Mouse (Mus musculus) liver, adult 2 months (tissue): ENCODE results near the gene Tmem121. TPM values are rescaled to one million over a fixed set of nuclear protein-coding genes. Genes with fewer than 3 reads are reported as not detected.
"Not testable (repeated sequence)": the region's sequence is repeated elsewhere in the genome, so short reads cannot be mapped to it uniquely, and the experiment has no call there.

Experiments
- DNase-seq: peaks from one replicate; pipeline ENCODE4 v3.0.0-alpha.2; 2011; ENCODE audit warnings: low read depth, low spot score; ENCODE audit errors: extremely low read depth
- H3K27ac ChIP-seq: fragments of 200-500 bp; replicated peaks from 2 replicates; pipeline ENCODE4 v1.5.1; 2012; ENCODE audit warnings: low read depth, mild to moderate bottlenecking, control low read depth, inconsistent platforms, low read length; ENCODE audit not compliant: insufficient read depth
- H3K27me3 ChIP-seq: fragments of 200-500 bp; 2 replicates; pipeline ENCODE4 v1.6.1; 2012; ENCODE audit warnings: mild to moderate bottlenecking, moderate library complexity, low read length, inconsistent platforms; ENCODE audit not compliant: control insufficient read depth, insufficient read depth
- H3K36me3 ChIP-seq: fragments of 200-500 bp; 2 replicates; pipeline ENCODE4 v1.6.1; 2012; ENCODE audit warnings: low read length, inconsistent platforms; ENCODE audit not compliant: control insufficient read depth, insufficient read depth
- H3K4me1 ChIP-seq: fragments of 200-500 bp; 2 replicates; pipeline ENCODE4 v1.6.1; 2011; ENCODE audit warnings: low read length; ENCODE audit not compliant: control insufficient read depth, insufficient read depth
- H3K4me3 ChIP-seq: fragments of 200-500 bp; 2 replicates; pipeline ENCODE4 v1.5.1; 2011; ENCODE audit warnings: low read depth, mild to moderate bottlenecking, control low read depth, low read length, moderate library complexity; ENCODE audit not compliant: insufficient read depth
- H3K79me2 ChIP-seq: fragments of 200-500 bp; 2 replicates; pipeline ENCODE4 v1.6.1; 2012; ENCODE audit warnings: inconsistent platforms, mild to moderate bottlenecking, low read length, moderate library complexity; ENCODE audit not compliant: control insufficient read depth, insufficient read depth
- H3K9ac ChIP-seq: fragments of 200-500 bp; 2 replicates; pipeline ENCODE4 v1.6.1; 2012; ENCODE audit warnings: low read depth, mild to moderate bottlenecking, control low read depth, inconsistent platforms, low read length
- CTCF ChIP-seq: fragments of 200-500 bp; IDR thresholded peaks from 2 replicates; pipeline ENCODE4 v1.5.1; 2011; ENCODE audit warnings: low read depth, low read length, control low read depth
- POLR2A ChIP-seq: fragments of 200-500 bp; IDR thresholded peaks from 2 replicates; pipeline ENCODE4 v1.6.1; 2011; ENCODE audit warnings: low read length, control low read depth; ENCODE audit not compliant: insufficient read depth; ENCODE audit errors: extremely low read depth
- WGBS: fragments of 180-500 bp; shearing (Covaris S2); methylation state at CpG from one replicate; pipeline ENCODE4 v1.1.7; 2018; 5-methylcytosine and 5-hydroxymethylcytosine counted together
- polyA plus RNA-seq: library from polyadenylated mRNA; depleted of rRNA; stranded (reverse); fragments of >200 nt; gene quantifications from 2 replicates; pipeline ENCODE4 v1.2.3, GENCODE M21; 2012
- total RNA-seq: library from RNA; depleted of rRNA; stranded (reverse); fragments of >200 nt; gene quantifications from 2 replicates; pipeline ENCODE4 v1.2.3, GENCODE M21; 2014

Gene Tmem121
- total and polyA plus RNA-seq, 2 experiments: not detected

DNA sequence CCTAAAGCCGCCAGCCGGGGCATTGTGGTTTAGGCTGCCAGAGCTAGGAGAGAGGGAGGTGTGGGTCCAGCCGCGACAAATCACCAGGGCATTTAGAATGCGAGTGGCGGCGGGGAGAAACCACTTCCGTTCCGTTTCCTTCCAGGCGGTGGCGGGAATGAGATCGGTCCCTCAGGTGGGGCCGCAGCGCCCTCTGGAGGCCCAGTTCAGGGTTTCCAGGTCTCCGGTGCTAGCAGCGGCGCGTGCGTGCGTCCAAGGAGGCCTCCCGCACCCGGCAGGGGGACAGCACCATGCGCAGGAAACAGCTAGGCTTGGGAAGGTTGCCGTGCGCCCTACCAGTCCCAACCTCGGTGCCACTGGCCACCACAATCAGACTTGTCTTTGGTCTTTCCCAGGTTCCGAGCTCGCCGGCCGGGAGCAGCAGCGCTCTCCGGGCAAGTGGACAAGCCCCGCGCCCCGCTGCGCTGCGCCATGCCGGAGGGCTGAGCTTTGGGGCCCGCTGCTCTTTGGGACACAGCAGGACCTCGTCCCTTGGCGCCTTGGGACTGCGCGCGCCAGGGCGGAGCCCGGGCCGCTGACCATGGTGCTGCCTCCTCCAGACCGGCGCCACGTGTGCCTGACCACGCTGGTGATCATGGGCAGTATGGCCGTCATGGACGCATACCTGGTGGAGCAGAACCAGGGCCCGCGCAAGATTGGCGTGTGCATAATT is 2.0 kb downstream of the Tmem121 start:
- Histone ChIP-seq H3K36me3 (no peaks in the 10 kb centered on the region), H3K9ac (no peak overlapping the region), H3K79me2 (no peaks in the 10 kb centered on the region), H3K4me1 (no peaks in the 10 kb centered on the region), H3K27me3 (peaks cover 6% of the 10 kb centered on the region), H3K27ac (no peak overlapping the region), H3K4me3 (no peak overlapping the region)
- TF ChIP-seq CTCF: peak; percentile 45
- TF ChIP-seq POLR2A: no peak
- no peak for DNase-seq
- WGBS: 2% methylated on average over 56 of the region's 56 CpGs

- Histone ChIP-seq H3K4me1 (no peaks in the 10 kb centered on the region), H3K27me3 (peaks cover 6% of the 10 kb centered on the region), H3K36me3 (no peaks in the 10 kb centered on the region), H3K4me3 (no peak overlapping the region), H3K27ac (no peak overlapping the region), H3K79me2 (no peaks in the 10 kb centered on the region), H3K9ac (no peak overlapping the region)
- no peak for DNase-seq
- WGBS: 67% methylated on average over 51 of the region's 51 CpGs
- TF ChIP-seq CTCF (no peak), POLR2A (no peak)
Measured at GRCm38 (mm10) chr12:113188349-113189055, 2.8 kb downstream of the Tmem121 start.

- TF ChIP-seq CTCF (no peak), POLR2A (no peak)
- no peak overlapping the region for H3K9ac ChIP-seq
- 52% methylated on average over 2 of the region's 2 CpGs for WGBS
- DNase-seq: no peak
- no peaks in the 10 kb centered on the region for H3K4me1 ChIP-seq
- no peaks in the 10 kb centered on the region for H3K36me3 ChIP-seq
- H3K27me3 ChIP-seq: no peaks in the 10 kb centered on the region; the same call in 1 of the 2 replicates
- H3K79me2 ChIP-seq: no peaks in the 10 kb centered on the region
- no peak overlapping the region for H3K27ac ChIP-seq
- H3K4me3 ChIP-seq: no peak overlapping the region
Measured at GRCm38 (mm10) chr12:113193423-113193822, 7.7 kb downstream of the Tmem121 start.

GRCm38 (mm10) chr12:113199132-113199531 is 13.4 kb downstream of the Tmem121 start:
- not testable (repeated sequence) for DNase-seq, H3K36me3 ChIP-seq, H3K27ac ChIP-seq, H3K4me3 ChIP-seq, H3K27me3 ChIP-seq, H3K4me1 ChIP-seq, H3K9ac ChIP-seq, H3K79me2 ChIP-seq
- WGBS: 95% methylated on average over 3 of the region's 6 CpGs

- DNase-seq: no peak
- no peaks in the 10 kb centered on the region for H3K36me3 ChIP-seq
Measured at GRCm38 (mm10) chr12:113201301-113201700, 15.6 kb downstream of the Tmem121 start.

GRCm38 (mm10) chr12:113202008-113202407 is 16.3 kb downstream of the Tmem121 start:
- Histone ChIP-seq H3K4me3 (no peak overlapping the region), H3K79me2 (no peaks in the 10 kb centered on the region), H3K9ac (no peak overlapping the region), H3K27me3 (no peaks in the 10 kb centered on the region), H3K27ac (no peak overlapping the region), H3K36me3 (no peaks in the 10 kb centered on the region), H3K4me1 (no peaks in the 10 kb centered on the region)
- no peak for DNase-seq
- no peak for TF ChIP-seq CTCF
- TF ChIP-seq POLR2A: no peak

More at GRCm38 (mm10) chr12:113201301-113201700, 15.6 kb downstream of the Tmem121 start:
- TF ChIP-seq POLR2A (no peak), CTCF (no peak)
- H3K4me1 ChIP-seq: no peaks in the 10 kb centered on the region
- H3K79me2 ChIP-seq: no peaks in the 10 kb centered on the region
- H3K4me3 ChIP-seq: no peak overlapping the region
- no peak overlapping the region for H3K27ac ChIP-seq
- WGBS: 96% methylated on average over 4 of the region's 4 CpGs
- no peak overlapping the region for H3K9ac ChIP-seq
- H3K27me3 ChIP-seq: no peaks in the 10 kb centered on the region
